Mouse (Mus musculus): ENCODE data around the gene Ankrd44.

- no peak for TF ChIP-seq POLR2A (IDR thresholded peaks at IDR 0.05; ENCODE audit: insufficient read depth, low read length)
- TF ChIP-seq CTCF (IDR thresholded peaks at IDR 0.05; ENCODE audit: low read depth, low read length), result no peak
These were observed 8.7 kb upstream of the Ankrd44 start for GRCm38 (mm10) chr1:54934911-54935310.

Measured in ES-Bruce4 (cell line).